Mouse (Mus musculus) testis, adult 2 months (tissue): ENCODE measurements around the gene Kbtbd12.

Experiments used
- CTCF ChIP-seq: fragments of 200-500 bp; IDR thresholded peaks from 2 replicates; pipeline ENCODE4 v1.5.1; 2012; ENCODE audit warnings: low read depth, mild to moderate bottlenecking, inconsistent platforms, low read length, moderate library complexity; ENCODE audit not compliant: control insufficient read depth, insufficient read depth, insufficient replicate concordance
- POLR2A ChIP-seq: fragments of 200-500 bp; IDR thresholded peaks from 2 replicates; pipeline ENCODE4 v1.6.1; 2012; ENCODE audit warnings: low read depth, mild to moderate bottlenecking, inconsistent platforms, low read length, moderate library complexity; ENCODE audit not compliant: control insufficient read depth

GRCm38 (mm10) chr6:88523043-88523442 lies 114.7 kb downstream of the Kbtbd12 start:
- TF ChIP-seq CTCF (no peak), POLR2A (no peak)
